Mouse (Mus musculus): ENCODE results near the gene Mroh8.

The Mroh8 gene

GRCm38 (mm10) chr2:157279416-157279800 lies at the start of gene Mroh8:
Gene Mroh8 (minus strand): TSS chr2:157279549.
- peak; percentile 55 for DNase-seq (ENCODE audit: low read depth, low spot score)

GRCm38 (mm10) chr2:157328570-157328969 lies 49.2 kb upstream of the Mroh8 start:
- DNase-seq (ENCODE audit: low read depth, low spot score): no peak

- DNase-seq (ENCODE audit: low read depth, low spot score): no peak
Observed at GRCm38 (mm10) chr2:157328106-157328505, 48.8 kb upstream of the Mroh8 start.

- DNase-seq (ENCODE audit: low read depth, low spot score): no peak
Observed at GRCm38 (mm10) chr2:157325238-157325637, 45.9 kb upstream of the Mroh8 start.

GRCm38 (mm10) chr2:157322029-157322766 lies 42.8 kb upstream of the Mroh8 start:
- DNase-seq (ENCODE audit: low read depth, low spot score): no peak

GRCm38 (mm10) chr2:157320886-157321285 lies 41.5 kb upstream of the Mroh8 start:
- DNase-seq (ENCODE audit: low read depth, low spot score): no peak

GRCm38 (mm10) chr2:157320135-157320534 lies 40.8 kb upstream of the Mroh8 start:
- DNase-seq (ENCODE audit: low read depth, low spot score): no peak

- no peak for DNase-seq (ENCODE audit: low read depth, low spot score)
Observed at GRCm38 (mm10) chr2:157317220-157317619, 37.9 kb upstream of the Mroh8 start.

- DNase-seq (ENCODE audit: low read depth, low spot score): no peak
Observed at GRCm38 (mm10) chr2:157316358-157316933, 37.1 kb upstream of the Mroh8 start.

- DNase-seq (ENCODE audit: low read depth, low spot score): no peak
Observed at GRCm38 (mm10) chr2:157315486-157315885, 36.1 kb upstream of the Mroh8 start.

GRCm38 (mm10) chr2:157314310-157314709 lies 35.0 kb upstream of the Mroh8 start:
- DNase-seq (ENCODE audit: low read depth, low spot score): no peak

GRCm38 (mm10) chr2:157313718-157314117 lies 34.4 kb upstream of the Mroh8 start:
- no peak for DNase-seq (ENCODE audit: low read depth, low spot score)

GRCm38 (mm10) chr2:157310963-157311637 lies 31.8 kb upstream of the Mroh8 start:
- no peak for DNase-seq (ENCODE audit: low read depth, low spot score)

GRCm38 (mm10) chr2:157309611-157310010 lies 30.3 kb upstream of the Mroh8 start:
- no peak for DNase-seq (ENCODE audit: low read depth, low spot score)

- no peak for DNase-seq (ENCODE audit: low read depth, low spot score)
Observed at GRCm38 (mm10) chr2:157308273-157308917, 29.0 kb upstream of the Mroh8 start.

- DNase-seq (ENCODE audit: low read depth, low spot score): no peak
Observed at GRCm38 (mm10) chr2:157307715-157308265, 28.4 kb upstream of the Mroh8 start.

GRCm38 (mm10) chr2:157306091-157307032 lies 27.0 kb upstream of the Mroh8 start:
- no peak for DNase-seq (ENCODE audit: low read depth, low spot score)

- no peak for DNase-seq (ENCODE audit: low read depth, low spot score)
Observed at GRCm38 (mm10) chr2:157303096-157303495, 23.7 kb upstream of the Mroh8 start.

GRCm38 (mm10) chr2:157300051-157300450 lies 20.7 kb upstream of the Mroh8 start:
- DNase-seq (ENCODE audit: low read depth, low spot score): no peak

GRCm38 (mm10) chr2:157296105-157296689 lies 16.8 kb upstream of the Mroh8 start:
- no peak for DNase-seq (ENCODE audit: low read depth, low spot score)

Measured in forelimb bud, embryonic 11.5 days (tissue).